Mouse (Mus musculus) lung, adult 2 months (tissue): ENCODE results near the gene Tmem98. TPM values are rescaled to one million over a fixed set of nuclear protein-coding genes. Genes with fewer than 3 reads are reported as not detected.

Source experiments
- DNase-seq: peaks from one replicate; pipeline ENCODE4 v3.0.0; 2022
- H3K4me1 ChIP-seq: fragments of 200-500 bp; 2 replicates; pipeline ENCODE4 v1.6.1; 2011; ENCODE audit warnings: low read length; ENCODE audit not compliant: control insufficient read depth, insufficient read depth
- H3K4me3 ChIP-seq: fragments of 200-500 bp; replicated peaks from 2 replicates; pipeline ENCODE3; 2011; ENCODE audit warnings: low read depth, mild to moderate bottlenecking, control low read depth, low read length; ENCODE audit errors: extremely low read depth
- CTCF ChIP-seq: fragments of 200-500 bp; IDR thresholded peaks from 2 replicates; pipeline ENCODE4 v1.5.1; 2011; ENCODE audit warnings: mild to moderate bottlenecking, low read length, control low read depth; ENCODE audit not compliant: insufficient read depth
- POLR2A ChIP-seq: fragments of 200-500 bp; IDR thresholded peaks from 2 replicates; pipeline ENCODE4 v1.6.1; 2011; ENCODE audit warnings: low read depth, mild to moderate bottlenecking, control low read depth, low read length, borderline replicate concordance; ENCODE audit errors: extremely low read depth
- WGBS: fragments of 180-500 bp; shearing (Covaris S2); methylation state at CpG from one replicate; pipeline ENCODE4 v1.1.7; 2018; 5-methylcytosine and 5-hydroxymethylcytosine counted together
- polyA plus RNA-seq: library from polyadenylated mRNA; depleted of rRNA; stranded (reverse); fragments of >200 nt; gene quantifications from 2 replicates; pipeline ENCODE4 v1.2.3, GENCODE M21; 2012

The Tmem98 gene
- polyA plus RNA-seq, 1 experiment: 74.1 TPM

GRCm38 (mm10) chr11:80775535-80775934 is 34.4 kb upstream of the Tmem98 start:
- TF ChIP-seq POLR2A: no peak
- TF ChIP-seq CTCF: no peak
- peaks cover 20% of the 10 kb centered on the region for H3K4me1 ChIP-seq
- no peak overlapping the region for H3K4me3 ChIP-seq
- no peak for DNase-seq
- WGBS: 58% methylated on average over 3 of the region's 3 CpGs

- DNase-seq: no peak
- 72% methylated on average over 2 of the region's 2 CpGs for WGBS
- no peak for TF ChIP-seq CTCF
- TF ChIP-seq POLR2A: no peak
- Histone ChIP-seq H3K4me3 (no peak overlapping the region), H3K4me1 (peaks cover 8% of the 10 kb centered on the region; the same call in 1 of the 2 replicates)
Observed at GRCm38 (mm10) chr11:80777708-80778107, 32.3 kb upstream of the Tmem98 start.

- TF ChIP-seq POLR2A (no peak), CTCF (no peak)
- Histone ChIP-seq H3K4me1 (peaks cover 6% of the 10 kb centered on the region; the same call in 1 of the 2 replicates), H3K4me3 (peak overlapping the region; percentile 39)
- DNase-seq: no peak
- 45% methylated on average over 6 of the region's 6 CpGs for WGBS
Observed at GRCm38 (mm10) chr11:80778157-80778556, 31.8 kb upstream of the Tmem98 start.

DNA sequence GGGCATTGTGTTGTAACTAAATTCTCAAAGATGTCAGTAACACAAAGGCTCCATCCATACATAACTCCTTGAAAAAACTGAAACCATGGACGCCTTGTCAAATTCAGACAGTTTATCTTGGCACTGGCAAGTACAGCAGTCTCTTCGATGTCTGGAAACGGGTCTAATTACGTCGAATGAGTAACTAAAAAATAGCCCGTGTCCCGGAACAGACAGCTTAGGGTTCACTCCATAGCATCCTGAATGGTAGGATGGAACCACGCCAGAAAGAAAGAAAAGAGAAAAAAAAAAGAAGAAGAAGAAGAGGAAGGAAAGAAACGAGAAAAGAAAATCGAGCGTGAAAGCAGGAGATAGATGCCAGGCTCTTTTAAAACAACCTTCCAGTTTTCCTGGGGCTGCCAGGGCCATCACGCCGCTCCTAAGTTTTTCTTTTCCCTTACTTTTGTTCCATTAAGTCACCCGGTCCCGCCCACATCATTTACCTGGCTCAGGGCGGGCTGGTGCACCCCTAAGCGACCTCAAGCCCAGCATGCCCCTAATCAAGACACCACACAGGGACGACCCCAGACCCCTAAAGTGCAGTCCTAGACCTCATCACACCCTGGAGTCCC is 31.0 kb upstream of the Tmem98 start:
- DNase-seq: no peak
- peak overlapping the region; percentile 92 for H3K4me3 ChIP-seq
- TF ChIP-seq POLR2A (no peak), CTCF (no peak)
- peaks cover 3% of the 10 kb centered on the region; the same call in 1 of the 2 replicates for H3K4me1 ChIP-seq
- WGBS: 2% methylated on average over 18 of the region's 18 CpGs

DNA sequence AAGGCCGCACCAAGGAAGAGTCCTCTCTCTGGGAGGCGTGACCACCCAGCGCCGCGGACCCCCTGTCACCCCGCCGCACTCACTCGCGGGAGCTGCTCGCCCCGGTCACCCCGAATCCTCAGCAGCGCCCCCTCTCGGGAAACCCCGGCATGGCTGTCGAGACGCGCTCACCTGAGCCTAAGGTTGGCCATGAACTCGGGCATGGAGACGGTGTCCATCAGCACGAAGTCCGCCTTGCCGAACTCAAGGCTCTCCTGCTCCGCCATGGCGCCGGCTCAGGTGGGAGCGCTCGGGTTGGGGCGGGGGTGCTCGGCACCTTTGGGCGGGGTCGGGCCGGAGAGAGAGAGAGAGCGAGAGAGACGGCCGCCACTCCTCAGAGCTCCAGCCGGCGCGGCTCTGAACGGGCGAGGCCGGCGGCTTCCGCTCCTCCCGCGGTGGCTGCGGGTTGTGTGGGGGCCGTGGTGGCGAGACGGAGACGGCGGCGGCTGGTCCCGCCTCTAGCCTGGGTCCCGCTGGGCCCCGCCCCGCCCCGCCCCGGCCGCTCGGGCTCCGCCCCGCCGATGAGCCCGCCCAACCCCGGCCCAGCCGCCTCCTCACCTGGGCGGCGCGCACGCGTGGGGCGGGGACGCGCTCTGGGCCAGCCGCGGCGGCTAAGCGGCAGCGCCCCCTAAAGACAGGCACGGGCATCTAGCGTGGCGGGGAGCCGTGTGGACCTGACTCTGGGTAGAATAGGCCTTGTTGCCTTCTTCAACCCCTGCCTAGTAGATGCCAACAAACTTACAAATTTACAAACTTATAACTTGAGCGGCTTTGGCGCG is 30.2 kb upstream of the Tmem98 start, which contains the start of gene Myo1d:
Gene Myo1d, minus strand, starts transcription at position 499 of the 818 bp plus-strand sequence.
- peak; percentile 93 for DNase-seq
- TF ChIP-seq CTCF: peak; percentile 63
- peak; percentile 89 for TF ChIP-seq POLR2A
- Histone ChIP-seq H3K4me3 (peak within 1 kb of the TSS; percentile 92), H3K4me1 (peaks cover 2% of the 10 kb centered on the region; the same call in 1 of the 2 replicates)
- WGBS: under 1% methylated on average over 85 of the region's 87 CpGs

DNA sequence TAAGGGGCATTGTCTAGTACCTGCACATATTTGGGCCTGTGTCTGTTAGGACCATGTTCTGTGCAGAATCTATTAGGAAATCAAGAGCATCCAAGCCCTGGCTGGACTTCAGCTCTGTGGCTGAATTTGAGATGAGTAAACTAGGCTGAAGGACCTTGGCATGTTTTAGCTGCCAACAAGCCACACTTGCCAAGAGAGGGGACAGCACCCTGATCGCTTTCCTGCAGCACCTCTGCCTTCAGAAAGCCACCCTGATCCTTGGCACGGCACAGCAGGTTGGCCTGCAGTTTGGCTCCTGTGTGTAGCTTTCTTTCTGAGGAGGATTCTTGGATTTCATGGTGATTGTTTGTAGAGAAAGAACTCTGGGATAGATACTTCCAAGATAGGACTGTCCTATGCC is 28.4 kb upstream of the Tmem98 start:
- H3K4me1 ChIP-seq: no peaks in the 10 kb centered on the region; the same call in 1 of the 2 replicates
- 70% methylated on average over 2 of the region's 2 CpGs for WGBS
- TF ChIP-seq CTCF (no peak), POLR2A (no peak)
- H3K4me3 ChIP-seq: no peak overlapping the region
- no peak for DNase-seq

DNA sequence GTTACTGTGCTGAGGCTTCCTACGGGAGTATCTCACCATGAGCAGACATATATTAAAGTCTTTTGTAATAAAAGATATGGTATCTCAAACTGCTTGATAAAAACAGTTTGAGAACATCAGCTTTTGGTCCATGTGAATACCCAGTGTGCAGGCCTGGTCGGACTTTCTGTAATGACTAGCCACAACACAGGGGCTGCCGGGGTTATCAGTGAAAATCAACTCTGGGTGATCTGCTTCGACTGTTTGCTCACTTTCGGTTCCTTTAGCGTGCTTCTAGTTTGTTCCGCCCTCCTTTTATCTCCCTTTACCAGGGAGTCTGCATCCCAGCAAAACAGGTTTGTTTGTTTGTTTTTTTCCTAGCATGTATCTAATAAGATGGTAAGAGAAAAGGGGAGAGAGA is 26.5 kb upstream of the Tmem98 start:
- Histone ChIP-seq H3K4me1 (no peaks in the 10 kb centered on the region; the same call in 1 of the 2 replicates), H3K4me3 (no peak overlapping the region)
- TF ChIP-seq POLR2A (no peak), CTCF (no peak)
- DNase-seq: no peak
- WGBS: 59% methylated on average over 7 of the region's 7 CpGs

- 33% methylated on average over 3 of the region's 3 CpGs for WGBS
- Histone ChIP-seq H3K4me1 (no peaks in the 10 kb centered on the region; the same call in 1 of the 2 replicates), H3K4me3 (no peak overlapping the region)
- peak; percentile 26; the same call in 1 of the 2 replicates for TF ChIP-seq POLR2A
- no peak for TF ChIP-seq CTCF
- DNase-seq: peak; percentile 49
Observed at GRCm38 (mm10) chr11:80784294-80784743, 25.7 kb upstream of the Tmem98 start.

- TF ChIP-seq POLR2A (no peak), CTCF (no peak)
- 67% methylated on average over 5 of the region's 5 CpGs for WGBS
- Histone ChIP-seq H3K4me1 (no peaks in the 10 kb centered on the region; the same call in 1 of the 2 replicates), H3K4me3 (no peak overlapping the region)
- no peak for DNase-seq
Observed at GRCm38 (mm10) chr11:80785672-80786071, 24.3 kb upstream of the Tmem98 start.

DNA sequence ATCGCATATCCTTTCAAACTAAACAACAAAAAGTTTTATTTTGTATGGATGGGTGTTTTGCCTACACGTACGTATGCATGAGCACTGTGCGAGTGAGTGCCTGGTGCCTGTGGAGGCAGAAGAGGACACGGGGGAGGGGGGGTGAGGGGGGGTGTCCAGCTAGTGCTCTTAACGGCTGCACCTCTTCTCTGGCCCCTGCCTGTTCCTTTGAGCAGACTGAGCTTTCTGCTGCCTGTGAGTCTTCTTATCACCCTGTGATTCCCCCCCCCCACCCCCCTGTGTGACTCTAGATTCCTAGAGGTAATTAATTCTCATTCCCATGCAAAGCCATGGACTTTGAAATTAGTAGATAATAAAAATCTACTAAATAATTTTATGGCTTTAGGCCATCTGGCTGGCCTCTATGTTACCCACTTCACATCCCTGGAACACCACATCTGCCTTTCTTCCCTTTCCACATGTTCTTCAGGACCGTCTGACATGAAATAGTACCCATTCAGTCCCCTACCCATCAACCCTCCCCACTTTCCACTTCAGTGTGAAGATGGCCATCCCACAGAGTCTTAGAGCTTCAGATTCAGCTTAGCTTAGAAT is 20.2 kb upstream of the Tmem98 start:
- H3K4me1 ChIP-seq: no peaks in the 10 kb centered on the region
- 66% methylated on average over 7 of the region's 7 CpGs for WGBS
- H3K4me3 ChIP-seq: no peak overlapping the region
- TF ChIP-seq POLR2A (no peak), CTCF (no peak)
- DNase-seq: no peak

- no peak for TF ChIP-seq CTCF
- no peak for DNase-seq
- 77% methylated on average over 3 of the region's 3 CpGs for WGBS
- Histone ChIP-seq H3K4me1 (no peaks in the 10 kb centered on the region), H3K4me3 (no peak overlapping the region)
Observed at GRCm38 (mm10) chr11:80790413-80790812, 19.6 kb upstream of the Tmem98 start.
